32 mouse cellular contexts compared by ENCODE assay signal in the genomic region with DNA sequence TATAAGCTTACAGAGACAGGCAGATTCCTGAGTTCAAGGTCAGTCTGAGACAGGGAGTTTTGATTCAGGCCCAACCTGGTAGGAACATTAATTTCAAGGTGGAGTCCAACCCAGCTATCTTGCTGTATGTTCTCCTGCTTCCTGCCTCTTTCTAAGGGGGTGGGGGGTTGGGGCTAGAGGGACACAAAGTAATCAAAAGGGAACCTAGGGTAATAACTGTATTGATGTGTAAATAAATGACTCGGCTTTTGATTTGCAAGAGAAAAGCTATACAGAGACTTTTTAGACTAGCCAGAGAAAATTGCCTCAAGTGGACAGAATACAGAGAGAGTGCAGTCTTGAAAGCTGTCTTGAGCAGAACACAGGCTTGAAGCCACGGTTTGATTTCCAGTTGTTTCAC.
"Had no signal": no experiment of that assay in that cellular context is flagged by ENCODE, and none has a peak within 500 bp of the region (broad histone marks: within the 10 kb centered on the region; RNA-seq: fewer than 3 reads in every experiment).

No protein-coding gene starts in this region.

- H3K4me2 ChIP-seq: limb, embryonic 12.5 days; limb, embryonic 13.5 days; limb, embryonic 15.5 days; liver, embryonic 11.5 days; liver, embryonic 12.5 days; liver, embryonic 13.5 days; liver, embryonic 15.5 days; lung, embryonic 14.5 days; lung, embryonic 15.5 days; midbrain, embryonic 11.5 days; midbrain, embryonic 12.5 days; midbrain, embryonic 13.5 days; midbrain, embryonic 15.5 days; neural tube, embryonic 12.5 days had no signal

- H3K27ac ChIP-seq: limb, embryonic 10.5 days; limb, embryonic 12.5 days; limb, embryonic 13.5 days; limb, embryonic 15.5 days; liver, embryonic 12.5 days; liver, embryonic 13.5 days; liver, embryonic 14.5 days; liver, embryonic 15.5 days; lung, embryonic 15.5 days; macrophage; midbrain, embryonic 10.5 days; midbrain, embryonic 12.5 days; midbrain, embryonic 13.5 days; midbrain, embryonic 15.5 days; neural tube, embryonic 12.5 days had no signal

- ATAC-seq: liver, embryonic 12.5 days; liver, postnatal 0 days; lung, postnatal 0 days; midbrain, embryonic 13.5 days; midbrain, embryonic 15.5 days; midbrain, embryonic 16.5 days had no signal

- H3K36me3 ChIP-seq: limb, embryonic 10.5 days; limb, embryonic 12.5 days; limb, embryonic 13.5 days; limb, embryonic 15.5 days; liver, embryonic 12.5 days; liver, embryonic 13.5 days; liver, embryonic 15.5 days; lung, embryonic 15.5 days; midbrain, embryonic 10.5 days; midbrain, embryonic 12.5 days; midbrain, embryonic 13.5 days; midbrain, embryonic 15.5 days; neural tube, embryonic 12.5 days had no signal

- H3K27me3 ChIP-seq: limb, embryonic 12.5 days; limb, embryonic 13.5 days; limb, embryonic 15.5 days; liver, embryonic 12.5 days; liver, embryonic 13.5 days; liver, embryonic 15.5 days; lung, embryonic 15.5 days; megakaryocyte, embryonic 14.5 days; midbrain, embryonic 12.5 days; midbrain, embryonic 13.5 days; midbrain, embryonic 15.5 days; neural tube, embryonic 12.5 days had no signal

- H3K4me3 ChIP-seq: limb, embryonic 10.5 days; limb, embryonic 12.5 days; limb, embryonic 13.5 days; limb, embryonic 15.5 days; liver, embryonic 12.5 days; liver, embryonic 13.5 days; liver, embryonic 15.5 days; lung, embryonic 15.5 days; megakaryocyte, embryonic 14.5 days; midbrain, embryonic 10.5 days; midbrain, embryonic 12.5 days; midbrain, embryonic 13.5 days; midbrain, embryonic 15.5 days; myocyte; neural tube, embryonic 12.5 days had no signal

- H3K9ac ChIP-seq: limb, embryonic 12.5 days; limb, embryonic 13.5 days; limb, embryonic 15.5 days; liver, embryonic 12.5 days; liver, embryonic 13.5 days; liver, embryonic 14.5 days; liver, embryonic 15.5 days; liver, postnatal 0 days; lung, embryonic 14.5 days; lung, embryonic 15.5 days; midbrain, embryonic 12.5 days; midbrain, embryonic 13.5 days; midbrain, embryonic 15.5 days; neural tube, embryonic 12.5 days had no signal

- DNase-seq: left cerebral cortex, postnatal 4 days; liver; liver, embryonic 13.5 days; liver, postnatal 0 days; lung, adult 18-20 months; lung, adult 2 months; lung, embryonic 14.5 days; lung, postnatal 10 days; lung, postnatal 14 days; lung, postnatal 36 days; lung, postnatal 4 days; midbrain, embryonic 14.5 days had no signal

- H3K9me3 ChIP-seq: limb, embryonic 10.5 days; limb, embryonic 12.5 days; limb, embryonic 13.5 days; limb, embryonic 15.5 days; liver, embryonic 12.5 days; liver, embryonic 15.5 days; lung, embryonic 15.5 days; midbrain, embryonic 10.5 days; midbrain, embryonic 12.5 days; midbrain, embryonic 13.5 days; midbrain, embryonic 15.5 days; neural tube, embryonic 12.5 days had no signal

- H3K4me1 ChIP-seq: limb, embryonic 10.5 days; limb, embryonic 12.5 days; limb, embryonic 13.5 days; limb, embryonic 15.5 days; liver, embryonic 12.5 days; liver, embryonic 13.5 days; liver, embryonic 15.5 days; lung, embryonic 15.5 days; megakaryocyte, embryonic 14.5 days; midbrain, embryonic 10.5 days; midbrain, embryonic 12.5 days; midbrain, embryonic 13.5 days; midbrain, embryonic 15.5 days; neural tube, embryonic 12.5 days had no signal
